Mouse (Mus musculus): Measurements from ENCODE around the gene Mettl3.

Gene Mettl3

GRCm38 (mm10) chr14:52295558-52296264, 9.2 kb downstream of the Mettl3 start:
- in situ Hi-C loops (cut with MboI, MseI): no loop called here

DNA sequence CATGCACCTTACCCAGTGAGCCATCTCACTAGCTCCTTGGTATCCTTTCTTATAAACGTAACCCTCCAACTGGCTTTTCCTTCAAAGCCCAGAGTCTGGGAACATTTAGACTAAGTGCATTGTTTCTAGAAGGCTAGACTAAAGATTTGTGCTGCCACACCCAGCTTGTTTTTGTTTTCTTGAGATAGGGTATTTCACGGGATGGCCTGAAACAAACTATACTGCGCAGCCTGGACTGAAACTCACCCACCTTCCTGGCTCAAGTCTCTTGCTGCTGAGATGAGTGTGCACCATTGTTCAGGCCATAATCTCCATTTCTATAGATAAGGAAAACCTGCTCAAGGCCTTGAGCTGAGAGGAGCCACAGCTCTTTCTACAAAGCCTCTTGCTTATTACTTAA, 20.7 kb downstream of the Mettl3 start:
- in situ Hi-C loops (cut with MboI, MseI): no loop called here

- in situ Hi-C loops (cut with MboI, MseI): no loop called here
Observed at GRCm38 (mm10) chr14:52283629-52284028, 21.3 kb downstream of the Mettl3 start.

DNA sequence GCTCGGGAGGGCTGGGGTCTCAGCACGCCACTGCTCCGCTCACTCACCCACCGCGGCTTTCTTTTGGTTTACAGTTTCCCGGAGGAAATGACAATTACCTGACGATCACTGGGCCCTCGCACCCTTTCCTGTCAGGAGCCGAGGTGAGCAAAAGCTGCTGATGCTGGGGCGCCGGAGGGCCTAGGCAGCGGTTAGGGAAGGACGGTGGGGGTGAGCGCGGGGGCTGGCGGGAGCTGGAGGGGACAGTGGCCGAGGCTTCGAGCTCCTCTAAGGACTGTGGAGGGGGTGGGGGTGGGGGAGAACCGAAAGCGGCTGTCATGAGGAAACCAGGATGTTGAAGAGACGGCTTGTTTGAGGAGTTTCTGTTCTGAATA, 25.2 kb downstream of the Mettl3 start:
- in situ Hi-C loops (cut with MboI, MseI): no loop called here

GRCm38 (mm10) chr14:52278932-52279746, 25.8 kb downstream of the Mettl3 start, which contains the start of the genes Tox4 and Rab2b:
Tox4 (plus strand) TSS chr14:52279146.
Rab2b (minus strand) TSS chr14:52279545.
- in situ Hi-C loops (cut with MboI, MseI): no loop called here

DNA sequence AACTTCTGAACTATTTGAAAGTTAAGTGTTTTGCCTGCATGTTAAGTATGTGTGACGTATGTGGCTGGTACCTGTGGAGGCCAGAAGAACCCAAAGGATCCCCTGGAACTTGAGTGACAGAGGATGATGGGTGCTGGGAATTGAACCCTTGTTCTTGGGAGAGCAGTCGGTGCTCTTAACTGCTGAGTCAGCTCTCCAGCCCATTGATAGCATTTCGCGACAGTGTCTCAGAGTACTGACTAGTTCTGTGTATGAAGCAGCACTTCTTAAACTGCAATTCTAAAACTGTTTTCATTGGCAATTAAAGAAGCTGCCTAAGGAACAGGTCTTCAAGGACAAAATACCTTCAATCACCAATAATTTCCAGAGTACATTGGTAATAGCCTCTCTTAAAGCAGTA, 27.7 kb downstream of the Mettl3 start:
- in situ Hi-C loops (cut with MboI, MseI): no loop called here

DNA sequence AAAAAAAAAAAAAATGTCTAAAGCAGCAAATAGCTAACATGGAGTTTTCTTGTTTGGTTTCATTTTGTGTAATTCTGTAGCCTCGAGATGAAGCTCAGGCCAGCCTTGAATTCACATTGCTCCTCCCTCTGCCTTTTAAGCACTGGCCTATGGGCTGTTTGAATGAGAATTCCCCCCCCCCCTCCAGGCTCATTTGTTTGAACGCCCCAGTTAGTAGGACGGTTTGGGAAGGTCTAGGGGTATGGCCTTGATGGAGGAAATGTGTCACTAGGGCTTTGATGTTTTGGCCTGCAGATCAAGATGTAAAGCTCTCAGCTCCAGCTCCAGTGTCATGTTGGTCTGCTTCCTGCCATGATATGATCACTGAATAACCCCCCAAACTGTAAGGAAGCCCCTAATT, 32.1 kb downstream of the Mettl3 start:
- in situ Hi-C loops (cut with MboI, MseI): no loop called here

GRCm38 (mm10) chr14:52257484-52258213, 47.3 kb downstream of the Mettl3 start, which contains the start of gene Chd8:
Chd8 (minus strand) TSS chr14:52257780.
- in situ Hi-C loops (cut with MboI, MseI): no loop called here

GRCm38 (mm10) chr14:52256311-52257175, 48.4 kb downstream of the Mettl3 start:
- in situ Hi-C loops (cut with MboI, MseI): no loop called here

DNA sequence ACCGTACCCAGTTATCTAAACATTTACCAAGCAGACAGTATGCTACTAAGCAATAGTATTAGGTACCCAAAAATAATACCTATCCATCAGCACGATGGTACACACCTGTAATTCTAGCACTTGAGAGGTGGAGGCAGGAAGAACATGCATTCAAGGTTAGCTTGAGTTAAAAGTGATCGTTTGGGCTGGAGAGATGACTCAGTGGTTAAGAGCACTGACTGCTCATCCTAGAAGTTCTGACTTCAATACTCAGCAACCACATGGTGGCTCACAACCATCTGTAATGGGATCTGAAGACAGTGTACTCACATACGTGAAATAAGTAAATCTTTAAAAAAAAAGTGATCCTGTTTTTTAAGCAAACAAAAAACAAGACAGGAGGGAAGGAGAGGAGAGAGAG, 58.8 kb downstream of the Mettl3 start:
- in situ Hi-C loops (cut with MboI, MseI): no loop called here
